ENCODE assay signal across 16 mouse cellular contexts in the genomic region with DNA sequence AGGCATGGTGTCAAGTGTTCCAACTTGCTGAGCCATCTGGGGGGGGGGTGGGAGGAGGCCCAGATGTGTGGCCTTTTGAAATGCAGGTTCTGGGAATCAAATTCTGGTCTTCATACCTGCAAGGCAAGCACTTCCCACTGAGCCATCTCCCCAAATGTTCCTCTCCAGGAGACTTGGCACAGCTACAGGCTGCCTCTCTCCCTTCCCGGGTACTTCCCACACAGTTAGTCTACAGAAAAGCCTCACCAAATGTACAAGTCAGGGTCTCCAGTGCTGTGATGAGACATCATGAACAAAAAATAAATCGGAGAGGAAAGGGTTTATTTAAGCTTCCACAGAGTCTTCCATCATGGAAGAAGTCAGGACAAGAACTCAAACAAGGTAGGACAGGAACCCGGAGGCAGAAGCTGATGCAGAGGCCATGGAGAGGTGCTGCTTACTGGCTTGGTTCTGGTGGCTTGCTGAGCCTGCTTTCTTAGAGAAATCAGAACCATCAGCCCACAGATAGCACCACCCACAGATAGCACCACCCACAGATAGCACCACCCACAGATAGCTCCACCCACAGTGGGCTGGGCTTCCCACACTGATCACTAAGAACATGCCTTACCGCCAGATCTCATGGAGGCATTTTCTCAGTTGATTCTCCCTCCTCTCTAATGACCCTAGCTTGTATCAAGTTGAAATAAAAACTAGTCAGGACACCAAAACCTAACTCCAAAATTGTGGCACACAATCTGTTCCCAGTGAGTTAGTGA. TPM values are rescaled to one million over a fixed set of nuclear protein-coding genes. Genes with fewer than 3 reads are reported as not detected.
A peak's percentile ranks its signal among the peaks of the same experiment; 100 is the strongest.
DNase-seq lines count a peak whose midpoint lies in the region; ATAC-seq lines count a peak whose summit lies in the region.
"Had no signal": no experiment of that assay in that cellular context is flagged by ENCODE, and none has a peak within 500 bp of the region (broad histone marks: within the 10 kb centered on the region; RNA-seq: fewer than 3 reads in every experiment).

No protein-coding gene starts in this region.

- H3K4me3 ChIP-seq in forebrain, embryonic 12.5 days (replicated peaks), result no peak overlapping the region
- no peak overlapping the region for H3K4me3 ChIP-seq in forebrain, embryonic 13.5 days
- H3K4me3 ChIP-seq: hindbrain, embryonic 13.5 days; lung, embryonic 15.5 days; myocyte had no signal

- H3K27ac ChIP-seq in forebrain, embryonic 12.5 days, result peak overlapping the region; percentile 96
- H3K27ac ChIP-seq in forebrain, embryonic 13.5 days, result no peak overlapping the region
- H3K27ac ChIP-seq: lung, embryonic 15.5 days had no signal

- DNase-seq in lung, postnatal 36 days, result peak; percentile 33
- DNase-seq in lung, postnatal 14 days, result no peak
- no peak for DNase-seq in urinary bladder, adult 2 months (ENCODE audit: low spot score)
- DNase-seq in spleen, adult 12 weeks (ENCODE audit: low spot score), result no peak
- no peak for DNase-seq in thymus, postnatal 36 days
- DNase-seq: cerebellum, adult 18-20 months; embryo, embryonic 11 days; gastrocnemius, postnatal 25 days; left cerebral cortex, postnatal 4 days had no signal

- no peaks in the 10 kb centered on the region for H3K9me3 ChIP-seq in forebrain, embryonic 12.5 days
- H3K9me3 ChIP-seq in forebrain, embryonic 13.5 days (replicated peaks), result no peaks in the 10 kb centered on the region
- H3K9me3 ChIP-seq: hindbrain, embryonic 13.5 days; lung, embryonic 15.5 days had no signal

- no peak overlapping the region for H3K4me2 ChIP-seq in forebrain, embryonic 12.5 days
- H3K4me2 ChIP-seq in forebrain, embryonic 13.5 days, result no peak overlapping the region
- H3K4me2 ChIP-seq: hindbrain, embryonic 13.5 days; lung, embryonic 15.5 days; midbrain, embryonic 11.5 days had no signal

- no peaks in the 10 kb centered on the region for H3K36me3 ChIP-seq in forebrain, embryonic 12.5 days (replicated peaks)
- no peaks in the 10 kb centered on the region for H3K36me3 ChIP-seq in forebrain, embryonic 13.5 days (ENCODE audit: poor library complexity, severe bottlenecking)
- H3K36me3 ChIP-seq: hindbrain, embryonic 13.5 days; lung, embryonic 15.5 days had no signal

- H3K4me1 ChIP-seq in forebrain, embryonic 12.5 days, result peaks cover 23% of the 10 kb centered on the region
- peaks cover 26% of the 10 kb centered on the region for H3K4me1 ChIP-seq in forebrain, embryonic 13.5 days
- H3K4me1 ChIP-seq: lung, embryonic 15.5 days had no signal

- H3K27me3 ChIP-seq in forebrain, embryonic 12.5 days, result no peaks in the 10 kb centered on the region
- no peaks in the 10 kb centered on the region for H3K27me3 ChIP-seq in forebrain, embryonic 13.5 days
- H3K27me3 ChIP-seq: lung, embryonic 15.5 days had no signal

- WGBS in forebrain, embryonic 12.5 days, result 76% methylated on average over 4 of the region's 4 CpGs
- WGBS in forebrain, embryonic 13.5 days, result 79% methylated on average over 4 of the region's 4 CpGs

- no peak overlapping the region for H3K9ac ChIP-seq in forebrain, embryonic 12.5 days
- no peak overlapping the region for H3K9ac ChIP-seq in forebrain, embryonic 13.5 days
- H3K9ac ChIP-seq: hindbrain, embryonic 13.5 days; lung, embryonic 15.5 days had no signal

- no peak for ATAC-seq in forebrain, embryonic 12.5 days (ENCODE audit: low FRiP score)
- ATAC-seq in forebrain, embryonic 13.5 days, result no peak
- ATAC-seq in common myeloid progenitor, adult 5-6 weeks (replicated peaks; ENCODE audit: low read depth, poor library complexity, severe bottlenecking), result peak; percentile 54; the same call in 1 of the 2 replicates

RNA-seq across cellular contexts. Expression of gene Wdr48, which starts 7.4 kb away (rescaled TPM):
- polyA plus RNA-seq in forebrain, embryonic 12.5 days (2016; fragmentation: Nextera tagmentation; extraction: Ambion mirVana), result 77.1 and 87.1 TPM in 2 replicates
- polyA plus RNA-seq in forebrain, embryonic 13.5 days (2015; fragmentation: Nextera tagmentation; extraction: Ambion mirVana), result 67.7 and 76.8 TPM in 2 replicates
- 44.2 and 46.8 TPM in 2 replicates for total RNA-seq in common myeloid progenitor, adult 5-6 weeks (2017)
- polyA plus RNA-seq in urinary bladder, adult 2 months (2012; rRNA removed), result 42.2 and 42.5 TPM in 2 replicates

RNA-seq across cellular contexts. Expression of gene Gorasp1, which starts 50.0 kb away (rescaled TPM):
- 23.1 and 27.7 TPM in 2 replicates for polyA plus RNA-seq in forebrain, embryonic 12.5 days (2016; fragmentation: Nextera tagmentation; extraction: Ambion mirVana)
- 20.0 and 22.9 TPM in 2 replicates for polyA plus RNA-seq in forebrain, embryonic 13.5 days (2015; fragmentation: Nextera tagmentation; extraction: Ambion mirVana)
- 6.3 and 11.6 TPM in 2 replicates for total RNA-seq in common myeloid progenitor, adult 5-6 weeks (2017)
- 27.6 and 30.6 TPM in 2 replicates for polyA plus RNA-seq in urinary bladder, adult 2 months (2012; rRNA removed)

RNA-seq across cellular contexts. Expression of gene Ttc21a, which starts 50.1 kb away (rescaled TPM):
- 0.24 and 0.36 TPM in 2 replicates for polyA plus RNA-seq in forebrain, embryonic 12.5 days (2016; fragmentation: Nextera tagmentation; extraction: Ambion mirVana)
- polyA plus RNA-seq in forebrain, embryonic 13.5 days (2015; fragmentation: Nextera tagmentation; extraction: Ambion mirVana), result 0.32 and 0.54 TPM in 2 replicates
- total RNA-seq in common myeloid progenitor, adult 5-6 weeks (2017), result 0.15 and 0.46 TPM in 2 replicates
- polyA plus RNA-seq in urinary bladder, adult 2 months (2012; rRNA removed), result 1.2 and 1.4 TPM in 2 replicates
- total RNA-seq: gastrocnemius, postnatal 25 days had no signal
